Mouse (Mus musculus) CH12.LX (cell line): ENCODE measurements around the gene Mrpl20. TPM values are rescaled to one million over a fixed set of nuclear protein-coding genes. Genes with fewer than 3 reads are reported as not detected.

Experiments
- DNase-seq: peaks from one replicate; pipeline ENCODE4 v3.0.0-alpha.2; 2013; ENCODE audit errors: extremely low read depth
- H3K27ac ChIP-seq: 2 replicates; pipeline ENCODE4 v1.5.1; 2012; ENCODE audit warnings: low read depth, mild to moderate bottlenecking, control low read depth, moderate library complexity; ENCODE audit not compliant: insufficient read depth
- H3K27me3 ChIP-seq: replicated peaks from 2 replicates; pipeline ENCODE3; 2012; ENCODE audit warnings: inconsistent platforms
- H3K36me3 ChIP-seq, 2 experiments: replicated peaks in 1 of 2; 2 replicates each; pipeline versions ENCODE3 to v1.6.1; 2012; ENCODE audit warnings: inconsistent platforms in 1 of 2, low read length in 1 of 2, mild to moderate bottlenecking in 1 of 2, mixed read lengths in 1 of 2, moderate library complexity in 1 of 2; ENCODE audit not compliant: control insufficient read depth in 1 of 2, insufficient read depth in 1 of 2
- H3K4me1 ChIP-seq, 2 experiments: 2 replicates each; pipeline ENCODE4 v1.6.1; 2012; ENCODE audit warnings: inconsistent platforms in 1 of 2, moderate library complexity in 1 of 2; ENCODE audit not compliant: insufficient read depth in 2 of 2, control insufficient read depth in 1 of 2
- H3K4me2 ChIP-seq: 2 replicates; pipeline ENCODE4 v1.6.1; 2012; ENCODE audit warnings: low read depth, mild to moderate bottlenecking, control low read depth; ENCODE audit not compliant: poor library complexity, insufficient read depth, severe bottlenecking
- H3K4me3 ChIP-seq, 3 experiments: fragments of 150-350 bp in 1 of 3; sonication (generic) in 1 of 3; replicated peaks in 1 of 3; 2 replicates each; pipeline versions ENCODE3 to v1.5.1; 2011 to 2012; ENCODE audit warnings: low read depth in 2 of 3, low read length in 2 of 3, mild to moderate bottlenecking in 2 of 3, moderate library complexity in 2 of 3, control low read depth in 1 of 3, improper control_type of control experiment in 1 of 3, inconsistent platforms in 1 of 3, mixed read lengths in 1 of 3; ENCODE audit not compliant: poor library complexity in 1 of 3
- H3K79me2 ChIP-seq: replicated peaks from 2 replicates; pipeline ENCODE4 v1.6.1; 2012; ENCODE audit warnings: mild to moderate bottlenecking, moderate library complexity; ENCODE audit not compliant: control insufficient read depth, poor library complexity, insufficient read depth, severe bottlenecking; ENCODE audit errors: extremely low read depth
- H3K9ac ChIP-seq: 2 replicates; pipeline ENCODE4 v1.6.1; 2012; ENCODE audit warnings: low read depth, mild to moderate bottlenecking, control low read depth, moderate library complexity; ENCODE audit not compliant: insufficient read depth
- H3K9me3 ChIP-seq: replicated peaks from 2 replicates; pipeline ENCODE3; 2012; ENCODE audit warnings: low read length, inconsistent platforms, mixed read lengths
- BHLHE40 ChIP-seq: IDR thresholded peaks from 2 replicates; pipeline ENCODE4 v1.6.1; 2011; ENCODE audit warnings: mild to moderate bottlenecking, low read depth, low read length, improper control_type of control experiment
- CHD1 ChIP-seq: IDR thresholded peaks from 2 replicates; pipeline ENCODE4 v1.6.1; 2012; ENCODE audit warnings: low read depth, low read length, improper control_type of control experiment, inconsistent platforms
- CTCF ChIP-seq, 2 experiments: IDR thresholded peaks in 1 of 2; conservative IDR thresholded peaks in 1 of 2; 2 replicates each; pipeline ENCODE4 v1.5.1; 2011 to 2012; ENCODE audit warnings: low read depth in 2 of 2, low read length in 2 of 2, improper control_type of control experiment in 1 of 2, inconsistent platforms in 1 of 2, mild to moderate bottlenecking in 1 of 2, moderate library complexity in 1 of 2
- E2F4 ChIP-seq: IDR thresholded peaks from 2 replicates; pipeline ENCODE4 v1.6.1; 2011; ENCODE audit warnings: low read depth, low read length, improper control_type of control experiment; ENCODE audit not compliant: insufficient replicate concordance
- ELF1 ChIP-seq: IDR thresholded peaks from 2 replicates; pipeline ENCODE4 v1.6.1; 2014; ENCODE audit warnings: low read depth, mild to moderate bottlenecking, inconsistent platforms, low read length, improper control_type of control experiment
- EP300 ChIP-seq: IDR thresholded peaks from 2 replicates; pipeline ENCODE4 v1.6.1; 2011; ENCODE audit warnings: low read length, improper control_type of control experiment
- GABPA ChIP-seq: IDR thresholded peaks from 2 replicates; pipeline ENCODE4 v1.6.1; 2012; ENCODE audit warnings: low read depth, low read length, improper control_type of control experiment, inconsistent platforms; ENCODE audit not compliant: insufficient replicate concordance
- IRF4 ChIP-seq: IDR thresholded peaks from 2 replicates; pipeline ENCODE4 v1.6.1; 2014; ENCODE audit warnings: low read depth, mild to moderate bottlenecking, inconsistent platforms, low read length, improper control_type of control experiment
- MAX ChIP-seq: IDR thresholded peaks from 2 replicates; pipeline ENCODE4 v1.6.1; 2011; ENCODE audit warnings: low read length, improper control_type of control experiment
- MAZ ChIP-seq: IDR thresholded peaks from 2 replicates; pipeline ENCODE4 v1.6.1; 2012; ENCODE audit warnings: low read depth, mild to moderate bottlenecking, inconsistent platforms, low read length, improper control_type of control experiment, moderate library complexity
- MEF2A ChIP-seq: IDR thresholded peaks from 2 replicates; pipeline ENCODE4 v1.6.1; 2014; ENCODE audit warnings: low read depth, mild to moderate bottlenecking, inconsistent platforms, low read length, improper control_type of control experiment, borderline replicate concordance
- MYC ChIP-seq: IDR thresholded peaks from 2 replicates; pipeline ENCODE4 v1.6.1; 2011; ENCODE audit warnings: low read depth, mild to moderate bottlenecking, improper control_type of control experiment, low read length
- NRF1 ChIP-seq: IDR thresholded peaks from 2 replicates; pipeline ENCODE4 v1.6.1; 2014; ENCODE audit warnings: low read depth, mild to moderate bottlenecking, inconsistent platforms, low read length, improper control_type of control experiment, moderate library complexity
- POLR2A ChIP-seq: IDR thresholded peaks from 2 replicates; pipeline ENCODE4 v1.6.1; 2011; ENCODE audit warnings: low read depth, mild to moderate bottlenecking, improper control_type of control experiment, low read length
- POLR2AphosphoS2 ChIP-seq: IDR thresholded peaks from 2 replicates; pipeline ENCODE4 v1.6.1; 2011; ENCODE audit warnings: low read depth, low read length, improper control_type of control experiment
- RAD21 ChIP-seq: IDR thresholded peaks from 2 replicates; pipeline ENCODE4 v1.6.1; 2011; ENCODE audit warnings: low read depth, mild to moderate bottlenecking, low read length, improper control_type of control experiment, moderate library complexity
- RCOR1 ChIP-seq: conservative IDR thresholded peaks from 2 replicates; pipeline ENCODE4 v1.6.1; 2012; ENCODE audit warnings: low read depth, mild to moderate bottlenecking, inconsistent platforms, low read length, improper control_type of control experiment
- SIN3A ChIP-seq: IDR thresholded peaks from 2 replicates; pipeline ENCODE4 v1.6.1; 2012; ENCODE audit warnings: low read length, improper control_type of control experiment, inconsistent platforms
- TBP ChIP-seq: conservative IDR thresholded peaks from 2 replicates; pipeline ENCODE4 v1.6.1; 2011; ENCODE audit warnings: low read depth, low read length, improper control_type of control experiment
- TCF12 ChIP-seq: IDR thresholded peaks from 2 replicates; pipeline ENCODE4 v1.6.1; 2014; ENCODE audit warnings: low read depth, mild to moderate bottlenecking, inconsistent platforms, low read length, improper control_type of control experiment
- USF1 ChIP-seq: IDR thresholded peaks from 2 replicates; pipeline ENCODE4 v1.6.1; 2014; ENCODE audit warnings: low read depth, mild to moderate bottlenecking, inconsistent platforms, low read length, improper control_type of control experiment
- USF2 ChIP-seq: conservative IDR thresholded peaks from 2 replicates; pipeline ENCODE4 v1.6.1; 2011; ENCODE audit warnings: low read depth, low read length, improper control_type of control experiment
- ZMIZ1 ChIP-seq: IDR thresholded peaks from 2 replicates; pipeline ENCODE4 v1.6.1; 2012; ENCODE audit warnings: low read depth, mild to moderate bottlenecking, inconsistent platforms, low read length, improper control_type of control experiment
- ZNF384 ChIP-seq: IDR thresholded peaks from 2 replicates; pipeline ENCODE4 v1.6.1; 2012; ENCODE audit warnings: low read depth, low read length, improper control_type of control experiment, inconsistent platforms
- dilution Hi-C: fragments of 300-500 bp; cut with MboI; formaldehyde crosslinking; loops from 2 replicates; pipeline ENCODE4 v1.14.3; 2020; ENCODE audit warnings: low sequenced_read_pairs; ENCODE audit not compliant: extremely low pct_unique_long_range_greater_than_20kb, extremely low pct_ligation_motif_present
- in situ Hi-C: fragments of 300-500 bp; cut with MboI; formaldehyde crosslinking; loops from 3 replicates; pipeline ENCODE4 v1.14.3; 2019; ENCODE audit warnings: low sequenced_read_pairs, low pct_ligation_motif_present, low pct_unique_long_range_greater_than_20kb, mixed read lengths
- polyA plus RNA-seq: library from polyadenylated mRNA; unstranded; fragments of >175 nt; gene quantifications from 2 replicates; pipeline ENCODE4 v1.2.1, GENCODE M21; 2012; ENCODE audit warnings: low read depth; ENCODE audit not compliant: insufficient read length
- total RNA-seq, 2 experiments: library from RNA; depleted of rRNA; stranded (reverse); fragments of 300-350 nt in 1 of 2; fragments of >200 nt in 1 of 2; gene quantifications; 2 replicates each; pipeline ENCODE4 v1.2.3; 2012 to 2014

The Mrpl20 gene
- total and polyA plus RNA-seq, 3 experiments: 146 to 230 (median 193) TPM

- no peak overlapping the region for H3K4me3 ChIP-seq
- DNase-seq: no peak
- dilution Hi-C loops: no loop called here
- H3K9ac ChIP-seq: no peak overlapping the region
- peaks cover 7 to 29% of the 10 kb centered on the region in 2 experiments for H3K4me1 ChIP-seq
- H3K27me3 ChIP-seq: no peaks in the 10 kb centered on the region
- H3K79me2 ChIP-seq: peaks cover 20% of the 10 kb centered on the region
- in situ Hi-C loops: loop anchor here (10.0 kb wide), 1 partner anchor 115 kb away; the partner anchor contains the start of gene Ube2j2
- H3K27ac ChIP-seq: no peak overlapping the region
- no peaks in the 10 kb centered on the region for H3K9me3 ChIP-seq
- TF ChIP-seq MEF2A (no peak), USF2 (no peak), ELF1 (no peak)
- no peak overlapping the region for H3K4me2 ChIP-seq
- peaks cover 17 to 65% of the 10 kb centered on the region in 2 experiments for H3K36me3 ChIP-seq
These were observed 27.2 kb downstream of the Mrpl20 start for GRCm38 (mm10) chr4:155829866-155830265.

DNA sequence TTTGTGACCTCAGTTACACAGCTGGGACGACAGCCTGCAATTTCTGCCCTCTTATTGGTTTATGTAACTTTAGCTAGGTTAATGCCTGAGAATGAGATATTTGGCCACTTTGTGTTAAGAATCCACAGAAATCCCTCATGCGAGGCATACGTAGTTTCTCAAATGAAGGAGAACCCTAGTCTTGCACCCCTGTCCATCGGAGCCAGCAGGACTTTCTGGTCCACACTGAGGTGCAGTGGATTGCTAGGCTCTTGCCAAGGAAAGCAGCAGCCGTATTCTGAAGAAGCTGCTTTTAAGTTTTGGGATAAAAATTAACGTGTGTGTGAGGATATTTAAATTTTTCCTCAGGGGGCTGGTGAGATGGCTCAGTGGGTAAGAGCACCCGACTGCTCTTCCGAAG, 27.9 kb downstream of the Mrpl20 start:
- Histone ChIP-seq H3K27me3 (no peaks in the 10 kb centered on the region), H3K79me2 (peaks cover 20% of the 10 kb centered on the region), H3K4me3 (no peak overlapping the region), H3K4me1 (peaks cover 7 to 29% of the 10 kb centered on the region in 2 experiments), H3K27ac (no peak overlapping the region), H3K9me3 (no peaks in the 10 kb centered on the region), H3K36me3 (peaks cover 11 to 62% of the 10 kb centered on the region in 2 experiments), H3K4me2 (no peak overlapping the region; the same call in 1 of the 2 replicates), H3K9ac (no peak overlapping the region)
- dilution Hi-C loops (no loop called here), in situ Hi-C loops (loop anchor here (10.0 kb wide), 1 partner anchor 114 kb away; the partner anchor contains the start of gene Ube2j2)
- no peak for DNase-seq
- TF ChIP-seq MYC (peak; percentile 34; the same call in 1 of the 2 replicates), ZNF384 (no peak)

DNA sequence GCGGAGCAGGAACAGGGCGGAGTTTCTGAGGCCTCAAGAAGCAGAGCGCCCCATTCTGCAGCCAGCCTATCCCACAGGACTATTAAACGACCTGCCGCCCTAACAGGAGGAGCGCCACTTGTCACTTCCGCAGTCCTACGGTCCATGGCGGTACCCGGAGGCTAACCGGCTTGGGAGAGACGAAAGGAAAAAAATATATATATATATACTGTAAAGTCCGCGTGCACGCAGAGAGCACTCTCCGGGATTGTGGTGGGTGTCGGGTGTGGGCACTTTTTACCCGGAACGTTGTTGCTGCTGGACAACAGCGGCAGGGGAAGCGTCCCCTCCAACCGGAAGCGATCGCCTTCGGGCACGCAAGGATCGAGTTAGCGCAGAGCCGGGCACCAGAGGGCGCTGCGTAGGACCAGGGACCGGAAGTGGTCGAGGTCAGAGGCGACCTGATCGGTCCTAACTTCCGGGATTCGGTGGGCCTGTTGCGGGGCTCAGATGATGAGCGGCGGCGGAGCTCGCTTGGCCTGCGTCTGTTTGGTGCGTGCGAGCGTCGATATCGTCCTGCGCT, 28.6 kb downstream of the Mrpl20 start, which contains the start of gene Aurkaip1:
Aurkaip1 (plus strand) TSS at position 68 of the 562 bp plus-strand sequence.
- DNase-seq: peak; percentile 96
- Histone ChIP-seq H3K36me3 (peaks cover 9 to 56% of the 10 kb centered on the region in 2 experiments), H3K4me3 (peak within 1 kb of the TSS; percentile 80 to 90 (median 88)), H3K79me2 (peaks cover 20% of the 10 kb centered on the region), H3K4me2 (peak within 1 kb of the TSS; percentile 52), H3K9me3 (no peaks in the 10 kb centered on the region), H3K27me3 (no peaks in the 10 kb centered on the region), H3K9ac (peak within 1 kb of the TSS; percentile 83), H3K4me1 (peaks cover 7 to 29% of the 10 kb centered on the region in 2 experiments), H3K27ac (peak within 1 kb of the TSS; percentile 48)
- in situ Hi-C loops: loop anchor here (10.0 kb wide), 1 partner anchor 114 kb away; the partner anchor contains the start of gene Ube2j2
- dilution Hi-C loops: no loop called here
- TF ChIP-seq RAD21 (peak; percentile 2), MAZ (peak; percentile 71), EP300 (no peak; the same call in 1 of the 2 replicates), E2F4 (no peak), POLR2AphosphoS2 (peak; percentile 90), NRF1 (peak; percentile 49), USF2 (no peak), POLR2A (peak; percentile 90), IRF4 (peak; percentile 89), TCF12 (peak; percentile 95), USF1 (no peak; the same call in 1 of the 2 replicates), ZMIZ1 (peak; percentile 88), RCOR1 (peak; percentile 72; the same call in 1 of the 2 replicates), BHLHE40 (peak; percentile 67; the same call in 1 of the 2 replicates), GABPA (peak; percentile 57; the same call in 1 of the 2 replicates), CTCF (conservative IDR thresholded peaks at IDR 0.05 in 1 of 2, IDR thresholded peaks at IDR 0.05 in 1 of 2; ENCODE audit: low read depth in 2 of 2, low read length in 2 of 2) (peak in 1 of 2 experiments; percentile 94; a peak in 3 of 4 replicates), SIN3A (peak; percentile 98), CHD1 (no peak; the same call in 1 of the 2 replicates), ZNF384 (peak; percentile 51; the same call in 1 of the 2 replicates), MAX (peak; percentile 82), MEF2A (peak; percentile 86), TBP (peak; percentile 55; the same call in 1 of the 2 replicates)
